Mouse (Mus musculus) bone marrow macrophage, adult 2 months (primary cell): Measurements from ENCODE around the gene L3mbtl1.

Experiments
- CTCF ChIP-seq: IDR thresholded peaks from 2 replicates; pipeline ENCODE4 v1.5.1; 2012; ENCODE audit warnings: low read depth, mild to moderate bottlenecking, low read length, moderate library complexity
- POLR2A ChIP-seq: IDR thresholded peaks from 2 replicates; pipeline ENCODE4 v1.6.1; 2012; ENCODE audit warnings: mild to moderate bottlenecking, low read depth, low read length, borderline replicate concordance

GRCm38 (mm10) chr2:162966734-162967133, 23.5 kb downstream of the L3mbtl1 start:
- TF ChIP-seq CTCF (no peak), POLR2A (no peak)
